Mouse (Mus musculus) macrophage (primary cell): ENCODE measurements around the gene Snta1. TPM values are rescaled to one million over a fixed set of nuclear protein-coding genes. Genes with fewer than 3 reads are reported as not detected.

Experiments
- H3K27ac ChIP-seq: fragments of 350-480 bp; formaldehyde crosslinking; 2 replicates; pipeline ENCODE4 v1.9.0; 2021
- H3K36me3 ChIP-seq: fragments of 350-480 bp; formaldehyde crosslinking; 2 replicates; pipeline ENCODE4 v1.9.0; 2021; ENCODE audit errors: inconsistent target
- H3K4me3 ChIP-seq: fragments of 350-480 bp; formaldehyde crosslinking; 2 replicates; pipeline ENCODE4 v1.9.0; 2021; ENCODE audit errors: inconsistent target
- H3K79me2 ChIP-seq: fragments of 350-480 bp; formaldehyde crosslinking; 2 replicates; pipeline ENCODE4 v1.9.0; 2021; ENCODE audit errors: inconsistent target
- WGBS: methylation state at CpG from one replicate; pipeline ENCODE4 v1.1.7; 2026; ENCODE audit warnings: inconsistent platforms; ENCODE audit not compliant: missing documents; 5-methylcytosine and 5-hydroxymethylcytosine counted together
- polyA plus RNA-seq: library from polyadenylated mRNA; stranded (reverse); fragments of 250-400 nt; gene quantifications from 3 replicates; pipeline ENCODE4 v1.2.4, GENCODE M21; 2018; ENCODE audit warnings: inconsistent platforms
- total RNA-seq, 78 experiments: library from RNA; depleted of rRNA; stranded (reverse); fragments of 250-400 nt; gene quantifications; 1 replicate in 9 of 78; 2 replicates in 24 of 78; 3 replicates in 43 of 78; 4 replicates in 2 of 78; pipeline ENCODE4 v1.2.4; 2018; ENCODE audit warnings: inconsistent platforms in 56 of 78

Snta1 gene
- total RNA-seq (2018; cell fraction: chromatin; rRNA removed) = 10 to 100 TPM in 2 of 26 experiments, 1 to 10 TPM in 17, under 1 TPM in 6, not detected in 1; 0.47 to 13.4 (median 4.1) TPM
- 10 to 100 TPM in 1 of 26 experiments, 1 to 10 TPM in 25; 3.3 to 10.4 (median 5.8) TPM for total RNA-seq (2018; cell fraction: cytosol; rRNA removed)
- total RNA-seq (2018; cell fraction: nucleus; rRNA removed) = 10 to 100 TPM in 4 of 26 experiments, 1 to 10 TPM in 21, under 1 TPM in 1; 0.92 to 11.5 (median 3.1) TPM
- polyA plus RNA-seq = 2.9 to 11.4 TPM (median 6.1 TPM) in 3 replicates

- WGBS = 3% methylated on average over 60 of the region's 84 CpGs
- Histone ChIP-seq H3K79me2 (no peaks in the 10 kb centered on the region), H3K4me3 (peak within 1 kb of the TSS; percentile 23; the same call in 1 of the 2 replicates), H3K27ac (no peak within 1 kb of the TSS), H3K36me3 (no peaks in the 10 kb centered on the region)
These were observed at the start of gene Snta1 for GRCm38 (mm10) chr2:154407643-154408445. TSS of gene Snta1 (minus strand) at chr2:154408099.

- Histone ChIP-seq H3K27ac (no peak overlapping the region), H3K36me3 (no peaks in the 10 kb centered on the region), H3K79me2 (peaks cover 99% of the 10 kb centered on the region), H3K4me3 (no peak overlapping the region)
These were observed 48.7 kb upstream of the Snta1 start for GRCm38 (mm10) chr2:154456621-154457020.

DNA sequence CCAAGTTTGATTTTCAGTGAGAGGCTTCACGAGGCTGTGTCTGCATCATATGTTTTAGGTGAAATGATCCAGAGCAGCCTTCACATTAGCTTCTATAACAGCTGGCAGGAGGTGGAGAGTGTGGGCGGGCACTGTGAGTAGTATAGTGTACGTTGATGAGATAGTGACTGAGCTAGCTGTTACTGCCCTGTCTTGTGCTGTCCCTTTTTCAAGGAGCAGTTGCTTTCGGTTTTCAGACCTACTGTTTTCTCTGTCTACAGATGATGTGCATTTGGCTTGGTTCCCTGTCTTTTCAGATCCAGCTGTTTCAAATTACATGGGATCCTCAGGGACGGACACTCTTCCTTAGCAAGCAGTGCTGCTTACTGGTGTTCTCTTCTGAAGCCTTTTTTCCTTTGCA is 47.9 kb upstream of the Snta1 start:
- H3K27ac ChIP-seq = no peak overlapping the region
- H3K36me3 ChIP-seq = no peaks in the 10 kb centered on the region
- H3K79me2 ChIP-seq = peaks cover 99% of the 10 kb centered on the region
- WGBS = 87% methylated on average over 5 of the region's 5 CpGs
- no peak overlapping the region for H3K4me3 ChIP-seq

GRCm38 (mm10) chr2:154454605-154455004 is 46.7 kb upstream of the Snta1 start:
- WGBS = 93% methylated on average over 3 of the region's 3 CpGs
- H3K27ac ChIP-seq = no peak overlapping the region
- peaks cover 99% of the 10 kb centered on the region for H3K79me2 ChIP-seq
- H3K36me3 ChIP-seq = no peaks in the 10 kb centered on the region
- no peak overlapping the region for H3K4me3 ChIP-seq

GRCm38 (mm10) chr2:154454099-154454498 is 46.2 kb upstream of the Snta1 start:
- H3K36me3 ChIP-seq = no peaks in the 10 kb centered on the region
- no peak overlapping the region for H3K27ac ChIP-seq
- no peak overlapping the region for H3K4me3 ChIP-seq
- WGBS = 75% methylated on average over 1 of the region's 1 CpGs
- H3K79me2 ChIP-seq = peaks cover 99% of the 10 kb centered on the region

GRCm38 (mm10) chr2:154452951-154453350 is 45.1 kb upstream of the Snta1 start:
- Histone ChIP-seq H3K27ac (no peak overlapping the region), H3K79me2 (peaks cover 100% of the 10 kb centered on the region), H3K4me3 (no peak overlapping the region), H3K36me3 (no peaks in the 10 kb centered on the region)
- WGBS = 94% methylated on average over 2 of the region's 2 CpGs

DNA sequence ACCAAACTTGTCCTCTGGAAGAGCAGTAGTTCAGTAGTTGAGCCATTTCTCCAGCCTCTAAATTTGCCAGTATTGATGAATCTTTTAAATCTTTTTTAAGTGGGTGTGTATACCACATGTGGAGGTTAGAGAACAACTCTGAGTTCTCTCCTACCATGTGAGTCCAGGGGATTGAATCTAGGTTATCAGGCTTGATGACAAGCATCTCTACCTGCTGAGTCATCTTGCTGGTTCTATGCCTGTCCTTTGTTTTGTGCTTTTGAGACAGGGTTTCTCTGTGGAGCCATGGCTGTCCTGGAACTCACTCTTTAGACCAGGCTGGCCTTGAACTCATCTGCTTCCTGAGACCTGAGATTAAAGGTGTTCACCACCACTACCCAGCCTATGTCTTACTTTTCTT is 40.7 kb upstream of the Snta1 start:
- Histone ChIP-seq H3K36me3 (no peaks in the 10 kb centered on the region), H3K79me2 (peaks cover 99% of the 10 kb centered on the region), H3K27ac (no peak overlapping the region), H3K4me3 (no peak overlapping the region)

- H3K36me3 ChIP-seq = no peaks in the 10 kb centered on the region
- 94% methylated on average over 8 of the region's 8 CpGs for WGBS
These were observed 39.9 kb upstream of the Snta1 start for GRCm38 (mm10) chr2:154447821-154448220.

DNA sequence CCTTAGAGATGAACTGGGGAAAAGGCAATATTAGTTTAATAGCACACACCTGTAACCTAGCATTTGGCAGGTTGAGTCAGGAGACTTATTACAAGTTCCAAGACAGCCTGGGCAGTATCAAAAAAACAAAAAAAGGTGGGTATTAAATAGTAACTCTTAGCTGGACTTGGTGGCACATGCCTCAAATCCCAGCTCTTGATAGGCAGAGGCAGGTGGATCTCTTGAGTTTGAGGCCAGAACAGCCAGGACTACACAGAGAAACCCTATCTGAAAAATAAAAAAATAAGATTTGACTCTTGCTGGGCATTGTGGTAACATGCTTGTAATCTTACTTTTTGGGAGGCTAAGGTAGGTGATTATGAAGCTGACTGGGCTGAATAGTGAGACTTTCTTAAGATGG is 32.6 kb upstream of the Snta1 start:
- Histone ChIP-seq H3K4me3 (no peak overlapping the region), H3K27ac (no peak overlapping the region), H3K36me3 (no peaks in the 10 kb centered on the region), H3K79me2 (peaks cover 88% of the 10 kb centered on the region)

More at GRCm38 (mm10) chr2:154447821-154448220, 39.9 kb upstream of the Snta1 start:
- H3K79me2 ChIP-seq = peaks cover 99% of the 10 kb centered on the region
- H3K4me3 ChIP-seq = no peak overlapping the region
- H3K27ac ChIP-seq = no peak overlapping the region

DNA sequence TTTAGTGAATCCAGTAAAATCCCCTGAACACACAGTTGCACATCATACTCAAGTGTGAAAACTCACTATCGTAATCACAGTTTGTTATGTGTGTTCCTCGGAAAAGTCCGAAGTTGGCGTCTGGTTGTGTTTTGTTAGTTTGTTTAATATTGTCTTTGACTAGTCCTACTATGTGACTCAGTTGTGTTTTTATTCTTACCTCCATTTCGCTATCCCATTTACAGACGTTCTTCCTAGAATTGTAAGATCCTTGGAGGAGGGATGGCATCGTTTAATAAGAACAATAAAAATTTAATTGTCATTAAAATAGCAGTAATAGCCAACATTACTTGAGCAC is 29.3 kb upstream of the Snta1 start:
- Histone ChIP-seq H3K36me3 (no peaks in the 10 kb centered on the region), H3K27ac (peak overlapping the region; percentile 17; the same call in 1 of the 2 replicates), H3K79me2 (peaks cover 55% of the 10 kb centered on the region), H3K4me3 (peak overlapping the region; percentile 74)
- WGBS = 21% methylated on average over 6 of the region's 7 CpGs

GRCm38 (mm10) chr2:154436458-154437190 is 28.7 kb upstream of the Snta1 start, which contains the start of gene Cbfa2t2:
TSS of gene Cbfa2t2 (plus strand) at chr2:154436481.
- H3K27ac ChIP-seq = peak within 1 kb of the TSS; percentile 17; the same call in 1 of the 2 replicates
- under 1% methylated on average over 65 of the region's 70 CpGs for WGBS
- no peaks in the 10 kb centered on the region for H3K36me3 ChIP-seq
- peaks cover 50% of the 10 kb centered on the region for H3K79me2 ChIP-seq
- H3K4me3 ChIP-seq = peak within 1 kb of the TSS; percentile 74

DNA sequence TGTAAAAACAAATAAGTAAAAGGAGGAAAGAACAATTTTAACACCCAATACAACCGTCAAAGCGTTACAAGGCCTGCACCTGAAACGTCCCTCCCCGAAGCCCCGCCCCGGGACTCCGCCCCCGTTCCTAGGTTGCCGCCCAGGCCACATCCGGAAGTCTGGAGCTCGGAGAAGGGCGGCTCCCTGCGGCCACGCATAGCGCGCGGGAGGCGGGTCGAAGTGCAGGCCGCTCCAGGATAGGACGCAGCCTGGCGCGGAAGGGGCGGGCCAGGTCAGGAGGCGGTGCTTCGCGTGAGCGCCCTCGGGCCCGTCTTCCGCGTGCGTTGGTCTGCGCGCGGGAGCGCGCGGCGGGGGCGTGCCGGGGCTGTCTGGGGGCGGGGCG is 28.2 kb upstream of the Snta1 start:
- no peaks in the 10 kb centered on the region for H3K36me3 ChIP-seq
- H3K79me2 ChIP-seq = peaks cover 44% of the 10 kb centered on the region
- under 1% methylated on average over 37 of the region's 44 CpGs for WGBS
- peak overlapping the region; percentile 20 for H3K4me3 ChIP-seq
- no peak overlapping the region for H3K27ac ChIP-seq

DNA sequence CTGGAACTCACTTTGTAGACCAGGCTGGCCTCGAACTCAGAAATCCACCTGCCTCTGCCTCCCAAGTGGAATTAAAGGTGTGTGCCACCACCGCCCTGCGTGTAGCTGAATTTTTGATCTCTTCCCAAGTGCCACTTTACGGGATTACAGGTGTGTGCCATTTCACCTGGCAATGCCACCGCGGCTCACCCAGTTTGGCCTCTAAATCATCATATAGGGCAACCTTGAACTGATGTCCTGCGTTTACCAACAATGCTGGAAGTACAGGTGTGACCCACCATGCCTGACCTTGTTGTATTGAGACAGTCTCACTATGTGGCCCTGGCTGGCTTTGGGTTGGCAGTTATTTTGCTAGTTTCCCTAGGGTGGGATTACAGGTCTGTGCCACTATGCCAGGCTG is 26.8 kb upstream of the Snta1 start:
- WGBS = 92% methylated on average over 7 of the region's 7 CpGs
- peaks cover 30% of the 10 kb centered on the region for H3K79me2 ChIP-seq
- no peak overlapping the region for H3K27ac ChIP-seq
- no peak overlapping the region for H3K4me3 ChIP-seq
- no peaks in the 10 kb centered on the region for H3K36me3 ChIP-seq

DNA sequence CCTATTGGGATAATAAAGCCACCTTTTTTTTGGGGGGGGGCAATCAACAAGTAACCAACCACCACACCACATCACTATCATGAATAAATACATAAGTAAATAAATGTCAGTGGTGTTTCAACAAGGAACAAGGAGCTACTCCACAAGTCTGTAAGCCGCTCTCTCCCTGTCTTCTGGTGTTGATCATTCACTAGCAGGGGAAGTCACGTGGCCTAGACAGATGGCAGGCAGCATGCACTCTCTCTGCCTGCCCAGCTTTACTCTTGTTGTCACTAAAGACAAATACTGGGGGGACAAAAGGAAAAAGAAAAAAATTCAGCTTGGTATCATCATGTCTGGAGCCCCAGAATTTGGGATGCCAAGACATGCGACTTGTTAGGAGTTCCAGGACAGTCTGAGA is 25.5 kb upstream of the Snta1 start:
- Histone ChIP-seq H3K27ac (no peak overlapping the region), H3K36me3 (no peaks in the 10 kb centered on the region), H3K79me2 (peaks cover 17% of the 10 kb centered on the region), H3K4me3 (no peak overlapping the region)
- 90% methylated on average over 3 of the region's 3 CpGs for WGBS

DNA sequence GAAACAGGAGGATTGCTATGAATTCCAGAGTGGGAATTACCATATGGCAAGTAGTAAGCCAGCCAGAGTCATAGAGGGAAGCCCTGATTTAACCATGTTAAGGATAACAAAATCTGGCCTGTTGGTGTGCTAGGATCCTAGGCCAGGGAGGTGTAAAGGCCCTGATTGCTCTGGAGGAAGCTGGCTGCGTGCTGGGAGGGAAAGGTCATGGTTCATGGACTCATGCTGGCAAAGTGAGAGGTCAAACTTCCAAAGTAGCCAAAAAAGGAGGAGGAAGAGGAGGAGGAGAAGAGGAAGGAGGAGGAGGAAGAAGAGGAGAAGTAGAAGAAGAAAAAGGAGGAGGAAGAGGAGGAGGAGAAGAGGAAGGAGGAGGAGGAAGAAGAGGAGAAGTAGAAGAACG is 24.8 kb upstream of the Snta1 start:
- H3K4me3 ChIP-seq = no peak overlapping the region
- no peaks in the 10 kb centered on the region for H3K36me3 ChIP-seq
- peaks cover 10% of the 10 kb centered on the region for H3K79me2 ChIP-seq
- 49% methylated on average over 2 of the region's 2 CpGs for WGBS
- no peak overlapping the region for H3K27ac ChIP-seq
